ENCODE assay signal across 21 mouse cellular contexts in the genomic region with DNA sequence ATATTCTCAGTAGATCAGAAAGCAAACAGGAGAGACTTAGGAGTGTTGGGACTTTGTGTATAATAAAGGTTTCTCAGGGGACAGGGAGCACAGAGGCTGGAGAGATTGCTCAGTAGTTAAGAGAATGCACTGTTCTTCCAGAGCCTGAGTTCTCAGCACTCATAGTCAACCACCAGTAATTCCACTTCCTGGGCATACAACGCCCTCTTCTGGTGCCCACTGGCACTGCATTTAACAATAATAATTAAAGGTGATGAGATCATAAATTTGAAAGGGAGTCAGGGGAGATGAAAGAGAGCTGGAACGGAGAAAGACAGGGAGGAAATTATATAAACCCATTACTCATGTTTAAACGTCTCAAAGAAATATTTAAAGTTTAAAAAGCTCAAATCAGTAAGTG. TPM values are rescaled to one million over a fixed set of nuclear protein-coding genes. Genes with fewer than 3 reads are reported as not detected.
DNase-seq lines count a peak whose midpoint lies in the region; ATAC-seq and TF ChIP-seq lines count a peak whose summit lies in the region.
"Had no signal": no experiment of that assay in that cellular context is flagged by ENCODE, and none has a peak within 500 bp of the region (broad histone marks: within the 10 kb centered on the region; RNA-seq: fewer than 3 reads in every experiment).

No protein-coding gene starts in this region.

- no peak overlapping the region for H3K4me3 ChIP-seq in gastrocnemius, adult 2 months
- H3K4me3 ChIP-seq in kidney, embryonic 15.5 days (replicated peaks) = no peak overlapping the region
- no peak overlapping the region for H3K4me3 ChIP-seq in liver, postnatal 0 days (ENCODE audit: low read depth, low read length)
- no peak overlapping the region for H3K4me3 ChIP-seq in liver, embryonic 11.5 days (ENCODE audit: low read depth, low read length)
- no peak overlapping the region for H3K4me3 ChIP-seq in ES-E14 (ENCODE audit: insufficient read depth in 1 of 2, low read depth in 1 of 2, low read length in 2 of 2, poor library complexity in 1 of 2, severe bottlenecking in 1 of 2)
- H3K4me3 ChIP-seq: embryonic facial prominence, embryonic 10.5 days; heart, embryonic 10.5 days; liver, embryonic 13.5 days had no signal

- no peak overlapping the region; the same call in 1 of the 2 replicates for H3K27ac ChIP-seq in gastrocnemius, adult 2 months
- H3K27ac ChIP-seq in kidney, embryonic 15.5 days = peak overlapping the region; percentile 64; the same call in 1 of the 2 replicates
- H3K27ac ChIP-seq in liver, postnatal 0 days (ENCODE audit: low read depth) = no peak overlapping the region
- H3K27ac ChIP-seq in liver, embryonic 11.5 days (ENCODE audit: low read depth, low read length) = no peak overlapping the region
- no peak overlapping the region for H3K27ac ChIP-seq in ES-E14 (ENCODE audit: insufficient read depth, low read depth, low read length, poor library complexity, severe bottlenecking)
- H3K27ac ChIP-seq: embryonic facial prominence, embryonic 10.5 days; heart, embryonic 10.5 days; liver, embryonic 13.5 days had no signal

- H3K4me1 ChIP-seq in kidney, embryonic 15.5 days = peaks cover 74% of the 10 kb centered on the region
- no peaks in the 10 kb centered on the region for H3K4me1 ChIP-seq in liver, postnatal 0 days (ENCODE audit: insufficient read depth)
- H3K4me1 ChIP-seq in liver, embryonic 11.5 days (replicated peaks; ENCODE audit: control insufficient read depth, insufficient read depth, low read length) = no peaks in the 10 kb centered on the region
- H3K4me1 ChIP-seq in ES-E14 (ENCODE audit: control insufficient read depth in 2 of 2, insufficient read depth in 2 of 2, low read length in 2 of 2, poor library complexity in 1 of 2) = no peaks in the 10 kb centered on the region

- TF ChIP-seq CTCF in gastrocnemius, adult 2 months (IDR thresholded peaks at IDR 0.05) = peak; percentile 31; the same call in 1 of the 2 replicates
- 0 out of 2 replicates have a peak, but pooled peaks have one; percentile 11 for TF ChIP-seq CTCF in liver, postnatal 0 days (IDR thresholded peaks at IDR 0.05; ENCODE audit: low read depth)

- no peak for DNase-seq in gastrocnemius, adult 2 months
- no peak for DNase-seq in gastrocnemius, postnatal 14 days
- DNase-seq in kidney, postnatal 36 days = no peak
- DNase-seq in liver, postnatal 0 days = no peak
- no peak for DNase-seq in liver, embryonic 11.5 days (ENCODE audit: low spot score)
- peak; percentile 13 for DNase-seq in ES-E14 (ENCODE audit: low read depth, low spot score)
- DNase-seq in urinary bladder, postnatal 25 days (ENCODE audit: low spot score) = no peak
- DNase-seq: adrenal gland, adult 8-10 months; cerebellum, adult 11-12 months; cerebellum, postnatal 10 days; gastrocnemius, postnatal 36 days; liver, embryonic 13.5 days; thymus, postnatal 25 days had no signal

- no peaks in the 10 kb centered on the region for H3K9me3 ChIP-seq in kidney, embryonic 15.5 days (replicated peaks)
- H3K9me3 ChIP-seq in liver, postnatal 0 days (ENCODE audit: low read length) = no peaks in the 10 kb centered on the region
- no peaks in the 10 kb centered on the region for H3K9me3 ChIP-seq in liver, embryonic 11.5 days (ENCODE audit: control insufficient read depth, low read length)
- no peaks in the 10 kb centered on the region for H3K9me3 ChIP-seq in ES-E14 (ENCODE audit: control insufficient read depth, insufficient read depth, low read depth, low read length)
- H3K9me3 ChIP-seq: embryonic facial prominence, embryonic 10.5 days; heart, embryonic 10.5 days; liver, embryonic 13.5 days had no signal

- no peak overlapping the region for H3K9ac ChIP-seq in kidney, embryonic 15.5 days
- no peak overlapping the region for H3K9ac ChIP-seq in liver, postnatal 0 days (replicated peaks)
- no peak overlapping the region for H3K9ac ChIP-seq in liver, embryonic 11.5 days (ENCODE audit: low read depth, low read length)
- no peak overlapping the region for H3K9ac ChIP-seq in ES-E14 (ENCODE audit: insufficient read depth, low read depth, low read length, poor library complexity, severe bottlenecking)
- H3K9ac ChIP-seq: liver, embryonic 13.5 days had no signal

- in situ Hi-C loops in ES-E14 (cut with MboI; ENCODE audit: low sequenced_read_pairs in 2 of 2, unreplicated experiment in 2 of 2) = no loop called here

- no peaks in the 10 kb centered on the region for H3K27me3 ChIP-seq in kidney, embryonic 15.5 days
- no peaks in the 10 kb centered on the region for H3K27me3 ChIP-seq in liver, postnatal 0 days (ENCODE audit: insufficient read depth, low read length)
- no peaks in the 10 kb centered on the region for H3K27me3 ChIP-seq in liver, embryonic 11.5 days (replicated peaks; ENCODE audit: control insufficient read depth, insufficient read depth, low read length)
- H3K27me3 ChIP-seq: liver, embryonic 13.5 days had no signal

- no peak for TF ChIP-seq EP300 in liver, postnatal 0 days (IDR thresholded peaks at IDR 0.05; ENCODE audit: low read depth)

- H3K36me3 ChIP-seq in kidney, embryonic 15.5 days = no peaks in the 10 kb centered on the region
- no peaks in the 10 kb centered on the region for H3K36me3 ChIP-seq in liver, postnatal 0 days (replicated peaks; ENCODE audit: insufficient read depth, low read length)
- H3K36me3 ChIP-seq in liver, embryonic 11.5 days (ENCODE audit: control insufficient read depth, insufficient read depth, low read length) = no peaks in the 10 kb centered on the region
- H3K36me3 ChIP-seq in ES-E14 (ENCODE audit: control insufficient read depth, insufficient read depth, low read length, poor library complexity, severe bottlenecking) = no peaks in the 10 kb centered on the region
- H3K36me3 ChIP-seq: embryonic facial prominence, embryonic 10.5 days; heart, embryonic 10.5 days; liver, embryonic 13.5 days had no signal

- WGBS in kidney, embryonic 15.5 days = 34% methylated on average over 3 of the region's 3 CpGs
- WGBS in liver, postnatal 0 days (ENCODE audit: insufficient replicate concordance) = 55% methylated on average over 3 of the region's 3 CpGs
- WGBS in liver, embryonic 11.5 days = 55% methylated on average over 3 of the region's 3 CpGs

- intact Hi-C loops in gastrocnemius, adult 2 months (cut with DNase I) = no loop called here
- intact Hi-C loops in gastrocnemius, postnatal 14 days (cut with DNase I; ENCODE audit: low total_unique reads) = no loop called here

- no peak for ATAC-seq in kidney, embryonic 15.5 days (replicated peaks; ENCODE audit: low FRiP score)
- ATAC-seq in liver, postnatal 0 days = no peak
- no peak for ATAC-seq in liver, embryonic 11.5 days (replicated peaks; ENCODE audit: low FRiP score)
- ATAC-seq: activated CD4-positive, CD25-positive, alpha-beta regulatory T cell, adult 4 months; forebrain, embryonic 16.5 days; hindbrain, embryonic 16.5 days had no signal

- H3K4me2 ChIP-seq in kidney, embryonic 15.5 days = no peak overlapping the region
- no peak overlapping the region for H3K4me2 ChIP-seq in liver, postnatal 0 days (ENCODE audit: low read depth, low read length)
- no peak overlapping the region for H3K4me2 ChIP-seq in liver, embryonic 11.5 days
- H3K4me2 ChIP-seq: liver, embryonic 13.5 days; midbrain, embryonic 11.5 days had no signal

TF ChIP-seq in ES-E14, 5 proteins besides CTCF, POLR2A, EP300 and RAD21:
- TF ChIP-seq CHD2 (IDR thresholded peaks at IDR 0.05; ENCODE audit: low read depth, low read length) = no peak
- TF ChIP-seq ZC3H11A (IDR thresholded peaks at IDR 0.05; ENCODE audit: borderline replicate concordance, low read depth, low read length) = no peak
- no peak for TF ChIP-seq ZNF384 (IDR thresholded peaks at IDR 0.05; ENCODE audit: low read depth, low read length)
- TF ChIP-seq MAFK (IDR thresholded peaks at IDR 0.05; ENCODE audit: insufficient read depth, low read depth, low read length) = no peak

RNA-seq across cellular contexts. Expression of gene Bicc1, which starts 35.5 kb away (rescaled TPM):
- 1 to 10 TPM; 7.9 to 9.7 TPM for total RNA-seq in gastrocnemius, adult 2 months (2021)
- 10 to 100 TPM; 18.6 to 20.6 TPM for total RNA-seq in gastrocnemius, postnatal 14 days (2021)
- polyA plus RNA-seq in kidney, embryonic 15.5 days (2015; fragmentation: Nextera tagmentation; extraction: Ambion mirVana) = 39.4 and 40.3 TPM in 2 replicates
- polyA plus RNA-seq in liver, postnatal 0 days (2015; fragmentation: Nextera tagmentation; extraction: Ambion mirVana) = 2.9 and 3.0 TPM in 2 replicates
- 8.9 and 9.7 TPM in 2 replicates for polyA plus RNA-seq in liver, embryonic 11.5 days (2014; fragmentation: Nextera tagmentation; extraction: Ambion mirVana)
- 1.2 and 1.8 TPM in 2 replicates for total RNA-seq in ES-E14 (2012; rRNA removed)
- total RNA-seq: neutrophil, adult 5-6 weeks had no signal
